Mouse (Mus musculus) thymus, postnatal 10 days (tissue): ENCODE measurements around the gene Pias3.
"Not testable (repeated sequence)": the region's sequence is repeated elsewhere in the genome, so short reads cannot be mapped to it uniquely, and the experiment has no call there.

Experiments used
- DNase-seq, 2 experiments: peaks; one replicate each; pipeline ENCODE4 v3.0.0; 2021; ENCODE audit warnings: low spot score in 2 of 2

The Pias3 gene

GRCm38 (mm10) chr3:96684822-96685156 is 11.4 kb upstream of the Pias3 start:
- DNase-seq = no peak

- not testable (repeated sequence) for DNase-seq
These were observed 10.1 kb upstream of the Pias3 start for GRCm38 (mm10) chr3:96686057-96686456.

- no peak for DNase-seq
These were observed 7.3 kb upstream of the Pias3 start for GRCm38 (mm10) chr3:96688854-96689253.

GRCm38 (mm10) chr3:96690298-96690697 is 5.9 kb upstream of the Pias3 start:
- DNase-seq = no peak

GRCm38 (mm10) chr3:96692506-96692905 is 3.7 kb upstream of the Pias3 start:
- no peak for DNase-seq

- no peak for DNase-seq
These were observed 2.6 kb upstream of the Pias3 start for GRCm38 (mm10) chr3:96693579-96693978.

GRCm38 (mm10) chr3:96696766-96697732 is 865 bp downstream of the Pias3 start:
- peak; percentile 35 to 52 for DNase-seq

GRCm38 (mm10) chr3:96698993-96699690 is 3.0 kb downstream of the Pias3 start:
- DNase-seq = no peak

GRCm38 (mm10) chr3:96700376-96700775 is 4.2 kb downstream of the Pias3 start:
- peak in 1 of 2 experiments; percentile 54 for DNase-seq

GRCm38 (mm10) chr3:96701003-96701402 is 4.8 kb downstream of the Pias3 start:
- no peak for DNase-seq

- peak in 1 of 2 experiments; percentile 57 for DNase-seq
These were observed 8.6 kb downstream of the Pias3 start for GRCm38 (mm10) chr3:96704778-96705177.

- DNase-seq = no peak
These were observed 10.0 kb downstream of the Pias3 start for GRCm38 (mm10) chr3:96706217-96706616.

GRCm38 (mm10) chr3:96706984-96707383 is 10.8 kb downstream of the Pias3 start:
- DNase-seq = no peak

- DNase-seq = peak in 1 of 2 experiments; percentile 74
These were observed 11.9 kb downstream of the Pias3 start, which contains the start of gene Nudt17 for GRCm38 (mm10) chr3:96707903-96708683. Gene Nudt17, minus strand, starts transcription at chr3:96708562.

GRCm38 (mm10) chr3:96708684-96709064 is 12.5 kb downstream of the Pias3 start:
- DNase-seq = no peak

GRCm38 (mm10) chr3:96714286-96714685 is 18.1 kb downstream of the Pias3 start:
- DNase-seq = no peak

GRCm38 (mm10) chr3:96715854-96716253 is 19.7 kb downstream of the Pias3 start:
- DNase-seq = no peak

- peak in 1 of 2 experiments; percentile 46 for DNase-seq
These were observed 23.0 kb downstream of the Pias3 start for GRCm38 (mm10) chr3:96719173-96719572.

- DNase-seq = peak; percentile 78
These were observed 31.2 kb downstream of the Pias3 start, which contains the start of the genes Polr3c and Rnf115 for GRCm38 (mm10) chr3:96727343-96727827. Gene Polr3c, minus strand, starts transcription at chr3:96727628. Gene Rnf115, plus strand, starts transcription at chr3:96727664.

GRCm38 (mm10) chr3:96727828-96728633 is 31.8 kb downstream of the Pias3 start:
- DNase-seq = no peak
